Mouse (Mus musculus) embryonic facial prominence, embryonic 11.5 days (tissue): ENCODE data around the gene Kdm2b. TPM values are rescaled to one million over a fixed set of nuclear protein-coding genes. Genes with fewer than 3 reads are reported as not detected.

ENCODE experiments used
- ATAC-seq: fragments of 200-750 bp; cut with Nextera tagmentation; replicated peaks from 2 replicates; pipeline ENCODE4 v1.8.0; 2017; ENCODE audit warnings: low read depth; ENCODE audit not compliant: insufficient number of reproducible peaks, low FRiP score, low TSS enrichment
- DNase-seq: peaks from one replicate; pipeline ENCODE4 v3.0.0-alpha.2; 2015; ENCODE audit warnings: low spot score
- H3K27ac ChIP-seq: fragments of 300-500 bp; sonication (generic); replicated peaks from 2 replicates; pipeline ENCODE4 v1.5.1; 2014; ENCODE audit warnings: mild to moderate bottlenecking, low read depth, low read length, control low read depth
- H3K27me3 ChIP-seq: fragments of 300-500 bp; sonication (generic); 2 replicates; pipeline ENCODE4 v1.6.1; 2014; ENCODE audit warnings: mild to moderate bottlenecking, low read length, moderate library complexity, mixed read lengths; ENCODE audit not compliant: control insufficient read depth, insufficient read depth
- H3K36me3 ChIP-seq: fragments of 300-500 bp; sonication (generic); replicated peaks from 2 replicates; pipeline ENCODE4 v1.6.1; 2014; ENCODE audit warnings: low read depth, mild to moderate bottlenecking, low read length, moderate library complexity, mixed read lengths; ENCODE audit not compliant: control insufficient read depth, insufficient read depth
- H3K4me1 ChIP-seq: fragments of 300-500 bp; sonication (generic); 2 replicates; pipeline ENCODE4 v1.6.1; 2014; ENCODE audit warnings: low read length, mixed read lengths; ENCODE audit not compliant: control insufficient read depth, insufficient read depth
- H3K4me2 ChIP-seq: fragments of 300-500 bp; sonication (generic); 2 replicates; pipeline ENCODE4 v1.6.1; 2014; ENCODE audit warnings: low read depth, mild to moderate bottlenecking, control low read depth, low read length, moderate library complexity
- H3K4me3 ChIP-seq: fragments of 300-500 bp; sonication (generic); 2 replicates; pipeline ENCODE4 v1.5.1; 2014; ENCODE audit warnings: low read depth, low read length, control low read depth
- H3K9ac ChIP-seq: fragments of 300-500 bp; sonication (generic); replicated peaks from 2 replicates; pipeline ENCODE4 v1.6.1; 2014; ENCODE audit warnings: mild to moderate bottlenecking, control low read depth, low read length
- H3K9me3 ChIP-seq: fragments of 300-500 bp; sonication (generic); replicated peaks from 2 replicates; pipeline ENCODE4 v1.6.1; 2016; ENCODE audit warnings: mild to moderate bottlenecking, low read length, inconsistent platforms, mixed read lengths; ENCODE audit not compliant: control insufficient read depth
- WGBS: fragments of 180-500 bp; shearing (Covaris S2); extraction: QIAGEN DNeasy Blood & Tissue Kit; methylation state at CpG from one replicate; pipeline ENCODE4 v1.1.7; 2014; 5-methylcytosine and 5-hydroxymethylcytosine counted together
- polyA plus RNA-seq: library from polyadenylated mRNA; unstranded; fragments of >200 nt; fragmentation: Nextera tagmentation; extraction: Ambion mirVana; gene quantifications from 2 replicates; pipeline ENCODE4 v1.2.1, GENCODE M21; 2014

Gene Kdm2b
- polyA plus RNA-seq, 1 experiment from 2014 or later = 54.1 TPM

DNA sequence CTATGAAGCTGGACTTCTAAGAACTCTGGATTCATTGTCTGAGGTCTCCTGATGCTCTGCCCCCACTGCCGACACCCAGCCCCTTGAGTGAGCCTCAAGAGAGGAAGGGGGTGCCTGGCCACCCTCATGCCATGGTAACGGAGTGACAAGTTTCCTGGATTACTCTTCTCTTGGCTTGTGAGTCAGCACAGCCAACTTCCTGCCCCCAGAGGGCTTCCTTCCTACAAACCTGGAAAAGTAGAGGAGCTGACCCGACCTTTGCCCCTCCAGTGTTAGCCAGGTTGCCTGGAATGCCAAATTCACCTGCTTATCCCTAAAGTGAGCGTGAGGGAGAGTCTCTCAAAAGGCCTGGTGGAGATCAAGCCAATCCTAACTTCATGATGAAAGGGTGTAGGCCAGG is 27.9 kb upstream of the Kdm2b start:
- no peak overlapping the region for H3K9ac ChIP-seq
- ATAC-seq = no peak
- H3K4me1 ChIP-seq = no peaks in the 10 kb centered on the region

DNA sequence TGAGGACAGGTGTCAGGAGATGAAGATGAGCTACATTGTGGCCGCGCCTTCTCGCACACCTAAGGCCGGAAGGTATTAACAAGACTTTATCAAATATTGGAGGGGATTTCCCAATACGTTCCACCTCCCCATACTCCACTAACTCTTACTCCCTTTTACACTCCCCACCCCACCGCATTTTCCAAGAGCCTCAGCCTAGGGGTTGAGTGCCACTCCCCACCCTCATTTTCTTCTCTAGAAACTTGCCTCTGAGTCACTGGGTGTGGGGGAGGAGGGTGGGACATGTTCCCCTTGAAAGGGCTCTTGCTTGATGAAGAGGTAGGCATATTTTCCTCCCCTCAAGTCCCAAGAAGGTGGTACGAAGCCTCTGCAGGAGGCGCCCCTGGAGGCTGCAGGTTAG is 26.3 kb upstream of the Kdm2b start:
- no peaks in the 10 kb centered on the region for H3K27me3 ChIP-seq
- ATAC-seq (no peak), DNase-seq (no peak)
- H3K36me3 ChIP-seq = no peaks in the 10 kb centered on the region
- H3K27ac ChIP-seq = no peak overlapping the region
- peak overlapping the region; percentile 70; the same call in 1 of the 2 replicates for H3K9ac ChIP-seq
- 20% methylated on average over 8 of the region's 8 CpGs for WGBS
- no peaks in the 10 kb centered on the region for H3K9me3 ChIP-seq
- H3K4me3 ChIP-seq = peak overlapping the region; percentile 60
- no peaks in the 10 kb centered on the region for H3K4me1 ChIP-seq
- peak overlapping the region; percentile 77 for H3K4me2 ChIP-seq

More for the DNA sequence above, 27.9 kb upstream of the Kdm2b start:
- H3K27ac ChIP-seq = no peak overlapping the region
- no peak for DNase-seq
- H3K9me3 ChIP-seq = no peaks in the 10 kb centered on the region
- H3K27me3 ChIP-seq = no peaks in the 10 kb centered on the region
- WGBS = 80% methylated on average over 4 of the region's 4 CpGs
- H3K4me2 ChIP-seq = no peak overlapping the region
- H3K4me3 ChIP-seq = no peak overlapping the region
- no peaks in the 10 kb centered on the region for H3K36me3 ChIP-seq

DNA sequence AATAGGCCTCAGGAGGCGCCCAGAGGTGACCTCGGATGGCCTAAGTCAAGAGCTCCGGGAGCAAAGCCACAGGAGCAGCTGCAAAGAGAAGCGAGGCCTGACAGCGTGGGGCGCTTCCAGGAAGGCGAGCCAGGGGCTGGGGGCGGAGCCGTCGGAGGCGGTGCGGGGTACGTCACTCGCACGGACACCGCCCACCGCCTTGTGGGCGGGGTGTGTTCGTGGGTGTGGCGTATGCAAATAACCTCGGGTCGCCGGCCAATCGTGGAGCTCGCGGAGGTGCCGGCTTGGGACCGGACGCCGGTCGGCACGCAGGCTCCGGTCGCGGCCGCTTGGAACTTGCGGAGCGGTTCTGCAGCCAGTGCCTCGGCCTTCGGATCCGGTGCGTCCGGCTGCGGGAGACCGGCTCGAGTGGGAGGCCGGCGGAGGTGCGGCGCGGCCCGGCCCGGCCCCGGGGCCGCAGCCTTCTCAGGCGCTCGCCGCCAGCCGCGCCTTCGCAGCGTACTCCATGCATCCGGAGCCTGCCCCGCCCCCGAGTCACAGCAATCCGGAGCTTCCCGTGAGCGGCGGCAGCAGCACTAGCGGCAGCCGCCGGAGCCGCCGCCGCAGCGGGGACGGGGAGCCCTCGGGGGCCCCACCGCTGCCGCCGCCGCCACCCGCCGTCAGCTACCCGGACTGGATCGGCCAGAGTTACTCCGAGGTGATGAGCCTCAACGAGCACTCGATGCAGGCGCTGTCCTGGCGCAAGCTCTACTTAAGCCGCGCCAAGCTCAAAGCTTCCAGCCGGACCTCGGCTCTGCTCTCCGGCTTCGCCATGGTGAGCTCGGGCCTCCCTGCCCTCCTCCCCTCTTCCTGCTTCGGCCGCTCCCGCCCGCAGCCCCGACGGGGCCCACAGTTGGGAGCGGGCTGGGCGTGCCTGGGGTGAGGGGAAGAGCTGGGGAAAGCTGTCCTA is 25.4 kb upstream of the Kdm2b start, which contains the start of gene Orai1:
Gene Orai1 (plus strand): TSS at position 322 of the 949 bp plus-strand sequence.
- Histone ChIP-seq H3K9ac (peak within 1 kb of the TSS; percentile 70), H3K27me3 (no peaks in the 10 kb centered on the region), H3K27ac (peak within 1 kb of the TSS; percentile 85), H3K4me2 (peak within 1 kb of the TSS; percentile 77), H3K4me1 (no peaks in the 10 kb centered on the region), H3K9me3 (no peaks in the 10 kb centered on the region), H3K4me3 (peak within 1 kb of the TSS; percentile 60), H3K36me3 (no peaks in the 10 kb centered on the region)
- peak; percentile 98 for DNase-seq
- ATAC-seq = peak; percentile 89
- under 1% methylated on average over 93 of the region's 106 CpGs for WGBS

DNA sequence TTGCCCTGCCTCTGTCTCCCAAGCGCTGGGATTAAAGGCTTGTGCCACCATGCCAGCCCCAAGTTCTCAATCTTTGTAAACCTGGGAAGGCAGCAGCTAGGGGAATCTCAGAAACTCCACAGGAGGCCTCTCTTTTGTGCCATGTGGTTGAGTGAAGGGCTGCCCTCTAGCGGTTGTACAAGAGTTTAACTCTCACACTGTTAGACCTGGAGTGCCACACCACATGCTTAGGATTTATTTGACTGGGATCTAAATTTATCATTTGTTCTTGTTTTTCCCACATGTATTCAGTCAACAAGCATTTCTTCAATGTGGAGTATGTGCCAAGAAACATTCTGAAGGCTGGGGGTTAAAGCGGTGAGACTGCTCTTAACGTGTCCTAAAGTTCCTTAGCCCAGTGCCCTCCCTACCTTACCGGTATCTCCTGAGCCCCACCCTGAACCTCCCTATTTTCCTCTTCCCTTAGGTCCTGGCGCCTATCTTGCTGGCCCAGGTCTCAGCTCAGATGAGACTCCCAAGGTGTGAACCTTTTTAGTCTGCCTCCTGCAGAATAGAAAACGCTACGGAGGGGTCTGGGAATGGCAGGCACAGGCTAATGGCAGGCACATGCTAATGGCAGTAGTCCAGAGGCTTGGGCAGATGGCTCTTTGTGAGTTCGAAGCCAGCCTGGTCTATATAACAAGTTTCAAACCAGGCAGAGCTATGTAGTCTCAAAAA is 24.1 kb upstream of the Kdm2b start:
- DNase-seq = peak; percentile 88
- Histone ChIP-seq H3K4me3 (no peak overlapping the region), H3K9me3 (no peaks in the 10 kb centered on the region), H3K27ac (no peak overlapping the region), H3K36me3 (no peaks in the 10 kb centered on the region), H3K9ac (no peak overlapping the region), H3K27me3 (no peaks in the 10 kb centered on the region), H3K4me1 (no peaks in the 10 kb centered on the region), H3K4me2 (no peak overlapping the region)
- 63% methylated on average over 9 of the region's 9 CpGs for WGBS
- no peak for ATAC-seq

DNA sequence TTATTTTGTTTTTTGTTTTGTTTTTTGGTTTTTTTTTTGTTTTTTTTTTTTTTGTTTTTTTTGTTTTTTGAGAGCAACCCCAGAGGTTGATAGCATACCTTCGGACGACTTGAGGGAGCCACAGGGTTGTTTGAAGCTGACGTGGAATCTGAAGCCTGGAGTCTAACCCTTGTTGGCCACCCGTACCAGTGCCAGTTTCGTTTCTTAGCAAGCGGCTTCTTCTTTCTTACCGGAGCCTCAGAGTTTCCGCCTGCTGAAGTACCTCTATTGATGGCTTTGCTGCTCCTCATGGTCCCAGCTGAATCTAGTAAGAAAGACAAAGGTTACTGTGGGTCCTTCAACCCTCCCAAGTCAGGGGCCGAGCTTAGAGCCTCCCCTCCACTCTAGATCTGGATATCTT is 22.1 kb upstream of the Kdm2b start:
- Histone ChIP-seq H3K4me1 (no peaks in the 10 kb centered on the region), H3K27me3 (no peaks in the 10 kb centered on the region), H3K27ac (no peak overlapping the region), H3K4me2 (no peak overlapping the region), H3K9me3 (no peaks in the 10 kb centered on the region), H3K4me3 (no peak overlapping the region), H3K36me3 (no peaks in the 10 kb centered on the region), H3K9ac (no peak overlapping the region)
- no peak for ATAC-seq
- DNase-seq = no peak
- WGBS = 93% methylated on average over 9 of the region's 9 CpGs

DNA sequence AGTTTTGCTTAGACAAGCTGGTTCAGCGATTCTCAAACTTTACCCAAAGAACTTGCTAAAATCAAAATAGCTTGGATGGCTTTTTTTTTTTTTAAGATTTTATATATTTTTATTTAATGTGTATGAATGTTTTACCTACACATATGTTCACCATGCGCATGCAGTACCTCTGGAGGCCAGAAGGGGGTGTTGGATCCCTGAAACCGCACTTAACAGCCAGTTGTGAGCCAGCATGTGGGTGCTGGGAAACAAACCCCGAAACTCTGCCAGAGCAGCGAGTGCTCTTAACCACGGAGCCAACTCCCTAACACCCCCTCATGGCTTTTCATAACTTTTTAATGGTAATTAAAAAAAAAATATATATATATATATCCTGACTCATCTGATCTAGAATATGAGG is 21.2 kb upstream of the Kdm2b start:
- Histone ChIP-seq H3K27ac (no peak overlapping the region), H3K36me3 (no peaks in the 10 kb centered on the region), H3K4me1 (no peaks in the 10 kb centered on the region), H3K9me3 (no peaks in the 10 kb centered on the region), H3K27me3 (no peaks in the 10 kb centered on the region), H3K4me3 (no peak overlapping the region), H3K9ac (no peak overlapping the region), H3K4me2 (no peak overlapping the region)
- ATAC-seq (no peak), DNase-seq (no peak)
- WGBS = 89% methylated on average over 6 of the region's 6 CpGs

DNA sequence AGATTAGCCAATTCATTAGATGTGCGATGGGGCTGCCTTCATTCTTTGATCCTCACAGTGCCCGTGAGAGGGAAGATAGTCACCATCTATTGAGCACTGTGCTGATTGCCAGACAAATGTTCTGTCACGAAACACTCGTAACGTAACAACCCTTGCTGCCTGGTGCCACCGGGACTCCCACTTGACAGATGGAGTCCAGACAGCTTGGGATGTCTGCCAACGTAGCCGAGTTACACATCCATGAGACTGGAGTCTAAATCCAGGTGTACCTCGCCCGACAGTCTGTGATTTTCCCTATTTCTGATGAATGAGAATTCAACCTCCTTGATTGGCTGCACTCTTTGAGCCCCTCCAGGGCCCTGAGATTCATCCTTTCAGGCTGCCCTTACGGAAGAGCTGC is 20.2 kb upstream of the Kdm2b start:
- no peak overlapping the region for H3K27ac ChIP-seq
- ATAC-seq (no peak), DNase-seq (no peak)
- no peaks in the 10 kb centered on the region for H3K27me3 ChIP-seq
- H3K4me3 ChIP-seq = no peak overlapping the region
- no peaks in the 10 kb centered on the region for H3K4me1 ChIP-seq
- no peaks in the 10 kb centered on the region for H3K36me3 ChIP-seq
- H3K9me3 ChIP-seq = no peaks in the 10 kb centered on the region
- H3K9ac ChIP-seq = no peak overlapping the region
- no peak overlapping the region for H3K4me2 ChIP-seq
- WGBS = 83% methylated on average over 11 of the region's 11 CpGs
